Mouse (Mus musculus): Measurements from ENCODE around the gene Gm11437.

Gene Gm11437

GRCm38 (mm10) chr11:84141752-84142151 lies 25.5 kb downstream of the Gm11437 start:
- DNase-seq (ENCODE audit: low spot score): peak; percentile 64

DNA sequence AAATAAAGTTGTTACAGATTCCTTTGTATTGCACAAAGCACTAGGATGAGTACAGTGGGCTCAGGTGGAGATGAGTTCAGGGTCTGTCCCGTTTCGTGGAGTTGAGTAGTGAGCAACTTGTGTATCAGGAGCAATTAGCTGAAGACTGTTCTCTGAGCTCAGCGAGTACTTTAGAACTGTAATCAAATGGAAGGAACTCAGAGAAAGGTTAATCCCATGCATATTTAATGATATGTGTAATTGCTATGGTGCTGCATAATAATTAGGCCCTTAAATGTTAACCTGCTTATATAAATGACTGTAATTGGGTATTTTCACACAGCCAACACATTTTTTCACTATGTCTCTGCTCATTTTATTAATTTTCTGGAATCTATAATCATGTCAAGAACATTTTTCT lies 30.8 kb downstream of the Gm11437 start:
- DNase-seq (ENCODE audit: low spot score): no peak

DNA sequence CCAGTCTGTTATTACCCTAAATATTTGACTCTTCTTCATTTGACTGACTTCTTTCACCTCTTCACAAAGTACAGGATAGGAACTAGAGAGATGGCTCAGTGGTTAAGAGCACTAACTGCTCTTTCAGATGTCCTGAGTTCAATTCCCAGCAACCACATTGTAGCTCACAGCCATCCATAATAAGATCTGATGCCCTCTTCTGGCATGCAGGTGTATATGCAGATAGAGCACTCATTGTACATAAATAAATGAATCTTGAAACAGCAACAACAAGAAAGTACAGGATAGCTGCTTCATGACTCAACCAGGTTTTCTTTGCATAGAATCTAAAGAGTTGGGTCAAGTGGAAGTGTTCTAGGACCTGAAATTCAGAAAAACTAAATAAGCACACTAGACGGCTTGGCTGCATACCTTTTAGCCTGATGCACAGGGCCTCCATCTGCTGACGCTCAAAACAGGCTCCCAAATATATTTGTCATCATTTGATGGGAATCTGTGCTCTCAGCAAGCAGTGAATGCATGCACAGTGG lies 32.9 kb downstream of the Gm11437 start:
- no peak for DNase-seq (ENCODE audit: low spot score)

GRCm38 (mm10) chr11:84129799-84130185 lies 37.5 kb downstream of the Gm11437 start:
- DNase-seq (ENCODE audit: low spot score): no peak

DNA sequence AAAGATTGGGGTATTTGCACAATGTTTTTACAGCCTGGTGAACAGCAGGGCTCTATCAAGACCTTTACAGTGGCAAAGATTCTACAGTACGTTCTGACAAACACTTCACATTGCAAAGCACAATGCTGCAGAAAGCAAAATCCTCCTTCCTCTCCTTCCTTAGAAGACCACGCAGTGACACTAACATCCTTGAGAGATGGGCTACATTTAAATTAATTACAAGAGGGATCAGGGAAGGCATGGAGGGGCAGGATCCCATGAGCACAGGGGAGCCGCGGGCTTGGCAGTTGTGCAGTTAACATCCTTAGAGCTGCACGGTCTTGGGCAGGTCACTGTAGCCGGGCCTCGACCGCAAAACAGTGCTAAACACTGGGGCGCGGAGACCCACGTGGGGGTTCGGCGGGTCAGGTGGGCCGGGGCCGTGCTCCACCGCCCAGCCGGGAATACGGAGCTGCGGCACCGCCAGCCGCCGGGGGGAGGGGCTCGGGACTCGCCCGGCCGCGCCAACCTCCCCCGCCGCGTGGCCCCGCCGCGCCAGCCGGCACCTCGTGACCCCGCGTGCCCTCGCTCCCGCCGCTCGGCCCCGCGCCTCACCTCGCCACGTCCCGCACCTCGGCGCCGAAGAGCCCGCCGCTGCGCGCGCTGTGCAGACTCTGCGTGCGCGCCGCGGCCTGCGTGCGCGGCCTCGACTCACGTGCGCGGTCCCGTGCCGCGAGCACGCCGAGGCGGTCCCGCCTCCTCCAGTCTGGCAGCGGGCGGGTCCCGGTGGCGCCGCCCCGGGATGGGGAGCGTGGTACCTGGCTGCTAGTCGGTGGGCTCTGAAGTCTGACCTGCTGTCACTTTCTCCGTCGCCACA lies 38.1 kb downstream of the Gm11437 start, which contains the start of the genes Tada2a and Acaca:
Gene Tada2a, minus strand, starts transcription at position 658 of the 856 bp plus-strand sequence.
Gene Acaca, plus strand, starts transcription at position 730 of the 856 bp plus-strand sequence.
- DNase-seq (ENCODE audit: low spot score): peak; percentile 74

GRCm38 (mm10) chr11:84127977-84128376 lies 39.3 kb downstream of the Gm11437 start:
- DNase-seq (ENCODE audit: low spot score): no peak

- DNase-seq (ENCODE audit: low spot score): no peak
These were observed 46.0 kb downstream of the Gm11437 start for GRCm38 (mm10) chr11:84121051-84121956.

DNA sequence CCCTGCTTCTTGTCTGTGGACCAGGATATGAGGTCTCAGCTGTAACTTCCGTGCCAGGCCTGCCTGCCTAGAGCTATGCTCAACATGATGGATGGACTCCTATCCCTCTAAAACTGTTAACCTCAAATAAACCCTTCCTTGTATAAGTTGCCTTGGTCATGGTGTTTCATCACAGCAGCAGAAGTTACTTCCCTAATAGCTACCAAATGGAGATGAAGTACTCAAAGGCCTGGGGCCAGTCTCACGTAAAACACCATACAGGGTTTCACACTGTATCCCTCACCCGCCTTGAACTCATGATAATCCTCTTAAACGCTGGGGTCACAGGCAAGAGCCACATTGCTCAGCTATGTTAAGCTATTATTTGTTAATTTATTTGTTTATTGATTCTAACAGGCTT lies 49.8 kb downstream of the Gm11437 start:
- DNase-seq (ENCODE audit: low spot score): no peak

- no peak for DNase-seq (ENCODE audit: low spot score)
These were observed 51.1 kb downstream of the Gm11437 start for GRCm38 (mm10) chr11:84116221-84116620.

GRCm38 (mm10) chr11:84115646-84116045 lies 51.6 kb downstream of the Gm11437 start:
- no peak for DNase-seq (ENCODE audit: low spot score)

DNA sequence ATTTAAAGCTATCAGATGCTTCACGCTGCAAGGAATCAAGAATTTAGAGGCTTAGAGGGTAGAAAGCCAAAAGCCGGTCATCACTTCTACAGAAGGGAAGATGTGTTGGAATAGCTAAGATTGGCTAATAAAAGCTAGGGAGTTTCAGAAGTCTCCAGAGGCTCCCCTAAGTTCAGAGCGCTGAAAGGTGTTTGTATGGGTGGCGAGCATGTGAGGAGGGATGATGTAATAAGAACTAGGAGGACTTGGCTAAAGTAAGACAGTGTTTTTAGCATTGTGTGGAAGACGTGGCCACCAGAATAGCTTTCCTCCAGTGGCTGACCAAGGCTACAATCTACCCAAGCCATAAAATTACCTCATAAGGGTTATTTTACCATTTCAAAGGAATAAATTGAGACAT lies 53.7 kb downstream of the Gm11437 start:
- no peak for DNase-seq (ENCODE audit: low spot score)

DNA sequence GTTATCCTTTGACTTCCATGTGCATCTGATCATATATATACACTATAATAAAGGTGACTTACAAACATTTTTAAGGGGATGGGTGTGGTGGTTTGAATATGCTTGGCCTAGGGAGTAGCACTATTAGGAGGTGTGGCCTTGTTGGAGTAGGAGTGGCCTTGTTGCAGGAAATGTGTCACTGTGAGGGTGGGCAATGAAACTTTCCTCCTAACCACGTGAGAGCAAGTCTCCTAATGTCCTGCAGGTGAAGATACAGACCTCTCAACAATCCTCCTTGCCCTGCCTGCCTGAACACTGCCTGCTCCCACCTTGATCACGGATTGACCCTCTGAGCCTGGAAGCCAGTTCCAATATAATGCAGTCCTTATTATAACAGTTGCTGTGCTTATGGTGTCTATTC lies 60.1 kb downstream of the Gm11437 start:
- no peak for DNase-seq (ENCODE audit: low spot score)

DNA sequence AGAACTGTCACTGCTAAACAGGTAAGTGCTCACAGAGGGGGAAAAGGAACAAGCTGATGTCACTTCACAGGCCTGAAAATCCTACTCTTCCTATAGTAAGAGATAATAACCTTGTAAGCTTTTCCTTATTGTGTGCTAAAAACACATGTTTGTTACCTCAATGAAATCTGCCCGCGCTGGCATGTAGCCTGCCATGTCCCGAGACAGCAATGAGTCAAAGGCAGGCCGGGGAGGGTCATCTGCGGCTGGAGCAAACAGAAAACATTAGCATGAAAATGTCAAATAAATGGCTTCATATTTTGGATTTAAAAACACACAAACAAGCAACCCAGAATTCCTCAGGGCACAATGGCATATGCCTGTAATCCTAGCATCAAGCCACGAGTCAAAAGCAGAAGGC lies 63.2 kb downstream of the Gm11437 start:
- no peak for DNase-seq (ENCODE audit: low spot score)

DNA sequence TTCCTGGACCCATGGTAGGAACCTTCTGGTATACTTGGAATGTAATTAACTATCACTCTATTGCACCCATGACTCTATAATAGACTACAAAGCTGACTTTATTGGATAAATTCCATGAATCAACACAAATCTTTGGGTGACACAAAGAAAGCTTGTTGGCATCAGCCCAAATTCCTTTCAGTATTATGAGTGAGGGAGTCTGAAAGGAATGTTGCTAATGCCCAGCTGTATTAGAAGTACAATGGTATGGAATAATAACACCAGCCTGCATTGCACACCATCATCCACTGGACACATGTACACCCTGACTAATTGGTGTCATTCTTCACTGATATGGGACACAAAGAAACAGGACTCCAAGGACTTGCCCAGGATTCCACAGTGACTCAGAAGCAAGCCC lies 66.1 kb downstream of the Gm11437 start:
- DNase-seq (ENCODE audit: low spot score): no peak

Measured in layer of hippocampus, adult 11-12 months (tissue).